Mouse (Mus musculus): ENCODE data around the gene Cab39. TPM values are rescaled to one million over a fixed set of nuclear protein-coding genes. Genes with fewer than 3 reads are reported as not detected.

Cab39 gene
- 100 to 1,000 TPM; 126 to 129 TPM for total RNA-seq (2021)
- long read RNA-seq, experiment 1, transcript Cab39-202 (9 exons, 3,805 nt): major isoform, 96 of 123 reads
- long read RNA-seq, experiment 1, partial matches to known transcripts: 9 of 123 reads
- long read RNA-seq, experiment 1, other reads (novel, unspliced or antisense): 18 of 123 reads
- long read RNA-seq, experiment 2, transcript Cab39-202 (9 exons, 3,805 nt): major isoform, 103 of 138 reads
- long read RNA-seq, experiment 2, partial matches to known transcripts: 3 of 138 reads
- long read RNA-seq, experiment 2, other reads (novel, unspliced or antisense): 32 of 138 reads

- DNase-seq (ENCODE audit: low spot score in 2 of 2): peak; percentile 88
Measured at GRCm38 (mm10) chr1:85793208-85794105, at the start of gene Cab39. Cab39 (plus strand) TSS chr1:85793441.

- no peak for DNase-seq (ENCODE audit: low spot score in 2 of 2)
Measured at GRCm38 (mm10) chr1:85744539-85744938, 48.7 kb upstream of the Cab39 start.

GRCm38 (mm10) chr1:85746511-85746910, 46.7 kb upstream of the Cab39 start:
- DNase-seq (ENCODE audit: low spot score in 2 of 2): no peak

GRCm38 (mm10) chr1:85749829-85750228, 43.4 kb upstream of the Cab39 start:
- no peak for DNase-seq (ENCODE audit: low spot score in 2 of 2)

- DNase-seq (ENCODE audit: low spot score in 2 of 2): no peak
Measured at GRCm38 (mm10) chr1:85750650-85751049, 42.6 kb upstream of the Cab39 start.

- no peak for DNase-seq (ENCODE audit: low spot score in 2 of 2)
Measured at GRCm38 (mm10) chr1:85751494-85751893, 41.7 kb upstream of the Cab39 start.

GRCm38 (mm10) chr1:85751932-85752680, 41.1 kb upstream of the Cab39 start:
- DNase-seq (ENCODE audit: low spot score in 2 of 2): no peak

GRCm38 (mm10) chr1:85757531-85758230, 35.6 kb upstream of the Cab39 start:
- DNase-seq (ENCODE audit: low spot score in 2 of 2): no peak

- DNase-seq (ENCODE audit: low spot score in 2 of 2): no peak
Measured at GRCm38 (mm10) chr1:85758231-85758968, 34.8 kb upstream of the Cab39 start.

- no peak for DNase-seq (ENCODE audit: low spot score in 2 of 2)
Measured at GRCm38 (mm10) chr1:85758969-85759293, 34.3 kb upstream of the Cab39 start.

- DNase-seq (ENCODE audit: low spot score in 2 of 2): no peak
Measured at GRCm38 (mm10) chr1:85761665-85762064, 31.6 kb upstream of the Cab39 start.

- DNase-seq (ENCODE audit: low spot score in 2 of 2): no peak
Measured at GRCm38 (mm10) chr1:85763386-85763785, 29.9 kb upstream of the Cab39 start.

GRCm38 (mm10) chr1:85764291-85764690, 28.9 kb upstream of the Cab39 start:
- DNase-seq (ENCODE audit: low spot score in 2 of 2): no peak

GRCm38 (mm10) chr1:85766120-85766519, 27.1 kb upstream of the Cab39 start:
- DNase-seq (ENCODE audit: low spot score in 2 of 2): no peak

- DNase-seq (ENCODE audit: low spot score in 2 of 2): no peak
Measured at GRCm38 (mm10) chr1:85767754-85768153, 25.5 kb upstream of the Cab39 start.

- no peak for DNase-seq (ENCODE audit: low spot score in 2 of 2)
Measured at GRCm38 (mm10) chr1:85771976-85772375, 21.3 kb upstream of the Cab39 start.

- DNase-seq (ENCODE audit: low spot score in 2 of 2): no peak
Measured at GRCm38 (mm10) chr1:85775136-85775535, 18.1 kb upstream of the Cab39 start.

GRCm38 (mm10) chr1:85776154-85776553, 17.1 kb upstream of the Cab39 start:
- no peak for DNase-seq (ENCODE audit: low spot score in 2 of 2)

- no peak for DNase-seq (ENCODE audit: low spot score in 2 of 2)
Measured at GRCm38 (mm10) chr1:85778436-85778835, 14.8 kb upstream of the Cab39 start, which contains the start of gene A630001G21Rik. A630001G21Rik (minus strand) TSS chr1:85778643.

GRCm38 (mm10) chr1:85779012-85779411, 14.2 kb upstream of the Cab39 start:
- DNase-seq (ENCODE audit: low spot score in 2 of 2): no peak

Measured in layer of hippocampus, postnatal 14 days (tissue).